Mouse (Mus musculus) intestine, postnatal 0 days (tissue): ENCODE measurements around the gene Frmd4b. TPM values are rescaled to one million over a fixed set of nuclear protein-coding genes. Genes with fewer than 3 reads are reported as not detected.

Experiments used
- ATAC-seq: fragments of 200-750 bp; cut with Nextera tagmentation; 2 replicates; pipeline ENCODE4 v1.8.0; 2017; ENCODE audit warnings: mild to moderate bottlenecking, moderate TSS enrichment, moderate library complexity
- H3K27ac ChIP-seq: fragments of 300-500 bp; sonication (generic); 2 replicates; pipeline ENCODE4 v1.5.1; 2014; ENCODE audit warnings: mild to moderate bottlenecking, low read depth, low read length, moderate library complexity
- H3K27me3 ChIP-seq: fragments of 300-500 bp; sonication (generic); replicated peaks from 2 replicates; pipeline ENCODE4 v1.6.1; 2014; ENCODE audit warnings: low read length, mixed read lengths; ENCODE audit not compliant: control insufficient read depth, insufficient read depth
- H3K36me3 ChIP-seq: fragments of 300-500 bp; sonication (generic); 2 replicates; pipeline ENCODE4 v1.6.1; 2014; ENCODE audit warnings: mild to moderate bottlenecking, moderate library complexity; ENCODE audit not compliant: control insufficient read depth, insufficient read depth
- H3K4me1 ChIP-seq: fragments of 300-500 bp; sonication (generic); replicated peaks from 2 replicates; pipeline ENCODE4 v1.6.1; 2014; ENCODE audit warnings: antibody characterized with exemption, low read length, mixed read lengths; ENCODE audit not compliant: control insufficient read depth, insufficient read depth
- H3K4me2 ChIP-seq: fragments of 300-500 bp; sonication (generic); replicated peaks from 2 replicates; pipeline ENCODE4 v1.6.1; 2014; ENCODE audit warnings: low read depth, mild to moderate bottlenecking, moderate library complexity
- H3K4me3 ChIP-seq: fragments of 300-500 bp; sonication (generic); 2 replicates; pipeline ENCODE4 v1.5.1; 2014; ENCODE audit warnings: low read depth, low read length
- H3K9ac ChIP-seq: fragments of 300-500 bp; sonication (generic); 2 replicates; pipeline ENCODE4 v1.6.1; 2014; ENCODE audit warnings: mild to moderate bottlenecking, low read depth, low read length
- H3K9me3 ChIP-seq: fragments of 300-500 bp; sonication (generic); 2 replicates; pipeline ENCODE4 v1.6.1; 2016; ENCODE audit warnings: mixed run types; ENCODE audit not compliant: control insufficient read depth
- CTCF ChIP-seq: sonication (generic); IDR thresholded peaks from 2 replicates; pipeline ENCODE4 v1.5.1; 2016; ENCODE audit warnings: low read depth, mild to moderate bottlenecking, control low read depth, antibody characterized with exemption, moderate library complexity
- WGBS: fragments of 180-500 bp; shearing (Covaris S2); extraction: QIAGEN DNeasy Blood & Tissue Kit; methylation state at CpG from one replicate; pipeline ENCODE4 v1.1.7; 2014; 5-methylcytosine and 5-hydroxymethylcytosine counted together
- polyA plus RNA-seq: library from polyadenylated mRNA; unstranded; fragments of >200 nt; fragmentation: Nextera tagmentation; extraction: Ambion mirVana; gene quantifications from 2 replicates; pipeline ENCODE4 v1.2.1, GENCODE M21; 2015

Gene Frmd4b
- polyA plus RNA-seq, 1 experiment from 2014 or later: 5.1 TPM

DNA sequence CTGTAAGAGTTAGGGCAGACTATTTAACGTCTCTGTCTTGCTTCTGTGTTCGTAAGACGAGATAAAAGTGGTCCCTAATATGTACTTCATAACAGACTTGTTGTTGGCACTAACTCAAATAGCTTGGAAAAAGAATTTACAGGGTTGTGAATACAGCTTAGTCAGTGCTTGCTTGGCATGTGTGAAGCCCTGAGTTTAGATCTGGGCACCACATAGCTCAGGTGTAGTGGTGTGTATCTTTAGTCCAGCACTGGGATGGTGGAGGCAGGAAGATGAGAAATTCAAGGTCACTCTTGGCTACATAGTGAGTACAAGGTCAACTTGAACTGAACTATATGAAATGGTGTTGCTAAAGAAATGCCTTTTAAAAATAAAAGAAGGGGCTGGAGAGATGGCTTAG is 320.2 kb downstream of the Frmd4b start:
- no peak overlapping the region for H3K4me3 ChIP-seq
- peaks cover 4% of the 10 kb centered on the region for H3K4me1 ChIP-seq
- ATAC-seq: no peak
- no peaks in the 10 kb centered on the region for H3K9me3 ChIP-seq
- H3K4me2 ChIP-seq: no peak overlapping the region
- 79% methylated on average over 3 of the region's 3 CpGs for WGBS
- no peaks in the 10 kb centered on the region for H3K27me3 ChIP-seq
- no peak overlapping the region for H3K27ac ChIP-seq
- H3K36me3 ChIP-seq: peaks cover 42% of the 10 kb centered on the region; the same call in 1 of the 2 replicates
- no peak overlapping the region for H3K9ac ChIP-seq
- no peak for TF ChIP-seq CTCF

DNA sequence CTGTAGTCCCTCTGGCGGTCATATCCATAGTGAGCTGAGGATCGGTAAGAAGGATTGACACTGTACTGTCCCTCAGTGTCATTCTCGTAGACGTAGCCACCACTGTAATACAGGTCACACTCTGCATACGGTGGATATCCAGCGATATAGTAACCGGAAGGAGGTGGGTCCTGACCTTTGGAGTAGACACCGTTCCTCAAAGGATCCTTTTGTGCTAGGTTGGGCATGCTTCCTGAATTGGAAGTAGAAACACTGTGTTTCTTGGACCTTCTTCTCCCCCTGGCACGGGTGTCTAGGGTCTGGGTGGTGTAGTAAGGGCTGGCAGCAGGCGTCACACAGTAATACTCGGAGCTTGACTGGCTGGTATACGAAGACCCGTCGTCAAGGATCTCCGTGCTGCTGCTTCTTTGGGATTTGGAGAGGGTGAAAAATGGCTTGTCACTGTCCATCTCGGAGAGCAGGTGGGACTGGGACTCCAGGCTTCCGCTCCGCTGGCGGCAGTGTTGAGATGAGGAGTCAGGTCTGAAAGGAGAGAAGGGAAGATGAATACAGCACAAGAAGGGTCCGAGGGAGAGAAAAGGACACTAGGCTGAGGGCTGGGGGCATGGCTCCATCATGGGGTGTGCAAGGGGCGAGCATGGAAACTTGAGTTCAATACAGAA is 321.3 kb downstream of the Frmd4b start:
- Histone ChIP-seq H3K36me3 (peaks cover 49% of the 10 kb centered on the region; the same call in 1 of the 2 replicates), H3K27me3 (no peaks in the 10 kb centered on the region), H3K27ac (no peak overlapping the region), H3K4me1 (peaks cover 4% of the 10 kb centered on the region), H3K4me2 (no peak overlapping the region), H3K9me3 (no peaks in the 10 kb centered on the region), H3K4me3 (no peak overlapping the region), H3K9ac (no peak overlapping the region)
- ATAC-seq: no peak
- TF ChIP-seq CTCF: no peak
- WGBS: 95% methylated on average over 21 of the region's 21 CpGs

- Histone ChIP-seq H3K4me1 (peaks cover 4% of the 10 kb centered on the region), H3K9ac (no peak overlapping the region), H3K27ac (peak overlapping the region; percentile 35; the same call in 1 of the 2 replicates), H3K27me3 (no peaks in the 10 kb centered on the region), H3K9me3 (no peaks in the 10 kb centered on the region), H3K4me2 (no peak overlapping the region), H3K4me3 (no peak overlapping the region), H3K36me3 (peaks cover 49% of the 10 kb centered on the region; the same call in 1 of the 2 replicates)
- no peak for ATAC-seq
- TF ChIP-seq CTCF: no peak
- 94% methylated on average over 9 of the region's 9 CpGs for WGBS
Observed at GRCm38 (mm10) chr6:97295416-97295815, 321.9 kb downstream of the Frmd4b start.

GRCm38 (mm10) chr6:97293667-97294569 is 323.4 kb downstream of the Frmd4b start:
- Histone ChIP-seq H3K4me1 (peaks cover 8% of the 10 kb centered on the region), H3K36me3 (peaks cover 40% of the 10 kb centered on the region; the same call in 1 of the 2 replicates), H3K4me3 (no peak overlapping the region), H3K9me3 (no peaks in the 10 kb centered on the region), H3K4me2 (no peak overlapping the region), H3K27me3 (no peaks in the 10 kb centered on the region), H3K9ac (no peak overlapping the region), H3K27ac (peak overlapping the region; percentile 62)
- ATAC-seq: peak; percentile 91
- 36% methylated on average over 12 of the region's 12 CpGs for WGBS
- TF ChIP-seq CTCF: no peak

- no peak for TF ChIP-seq CTCF
- no peaks in the 10 kb centered on the region for H3K9me3 ChIP-seq
- no peak for ATAC-seq
- H3K4me2 ChIP-seq: no peak overlapping the region
- H3K36me3 ChIP-seq: peaks cover 34% of the 10 kb centered on the region; the same call in 1 of the 2 replicates
- no peak overlapping the region for H3K9ac ChIP-seq
- WGBS: 77% methylated on average over 5 of the region's 5 CpGs
- H3K27ac ChIP-seq: 0 out of 2 replicates have a peak overlapping the region, but pooled peaks have one; percentile 62
- no peaks in the 10 kb centered on the region for H3K27me3 ChIP-seq
- H3K4me3 ChIP-seq: no peak overlapping the region
- H3K4me1 ChIP-seq: peaks cover 9% of the 10 kb centered on the region
Observed at GRCm38 (mm10) chr6:97292894-97293293, 324.4 kb downstream of the Frmd4b start.

GRCm38 (mm10) chr6:97292096-97292495 is 325.2 kb downstream of the Frmd4b start:
- peaks cover 35% of the 10 kb centered on the region for H3K36me3 ChIP-seq
- no peaks in the 10 kb centered on the region for H3K9me3 ChIP-seq
- 95% methylated on average over 3 of the region's 3 CpGs for WGBS
- H3K27me3 ChIP-seq: no peaks in the 10 kb centered on the region
- no peak overlapping the region for H3K4me3 ChIP-seq
- no peak overlapping the region for H3K9ac ChIP-seq
- ATAC-seq: no peak
- no peak overlapping the region for H3K4me2 ChIP-seq
- no peak overlapping the region for H3K27ac ChIP-seq
- TF ChIP-seq CTCF: no peak
- peaks cover 9% of the 10 kb centered on the region for H3K4me1 ChIP-seq
